Comparison of ENCODE assay signal across 17 mouse cellular contexts in genomic region chr14:24542901-24543300, GRCm38 (mm10). TPM values are rescaled to one million over a fixed set of nuclear protein-coding genes. Genes with fewer than 3 reads are reported as not detected.
DNase-seq lines count a peak whose midpoint lies in the region; ATAC-seq lines count a peak whose summit lies in the region.
"Had no signal": no experiment of that assay in that cellular context is flagged by ENCODE, and none has a peak within 500 bp of the region (broad histone marks: within the 10 kb centered on the region; RNA-seq: fewer than 3 reads in every experiment).

No protein-coding gene starts in this region.

- peak overlapping the region; percentile 9; the same call in 1 of the 2 replicates for H3K27ac ChIP-seq in forebrain, embryonic 15.5 days (replicated peaks)
- H3K27ac ChIP-seq: lung, embryonic 15.5 days had no signal

- ATAC-seq in forebrain, embryonic 15.5 days (replicated peaks), result 0 out of 2 replicates have a peak, but pooled peaks have one; percentile 41
- no peak for ATAC-seq in megakaryocyte, adult 5-6 weeks (ENCODE audit: poor library complexity, severe bottlenecking)

- no peaks in the 10 kb centered on the region for H3K27me3 ChIP-seq in forebrain, embryonic 15.5 days
- H3K27me3 ChIP-seq: lung, embryonic 15.5 days had no signal

- H3K9ac ChIP-seq in forebrain, embryonic 15.5 days (replicated peaks), result no peak overlapping the region
- H3K9ac ChIP-seq: lung, embryonic 15.5 days had no signal

- H3K36me3 ChIP-seq in forebrain, embryonic 15.5 days, result no peaks in the 10 kb centered on the region
- H3K36me3 ChIP-seq: G1E; lung, embryonic 15.5 days had no signal

- no peaks in the 10 kb centered on the region for H3K9me3 ChIP-seq in forebrain, embryonic 15.5 days

- WGBS in forebrain, embryonic 15.5 days, result 41% methylated on average over 4 of the region's 4 CpGs

- peak; percentile 48 to 55 for DNase-seq in layer of hippocampus, postnatal 10 days (ENCODE audit: low spot score in 2 of 2)
- DNase-seq in layer of hippocampus, adult 9-11 months, result no peak
- DNase-seq in cerebellum, adult 11 months, result peak; percentile 77
- DNase-seq in cerebellum, adult 9-10 months, result peak; percentile 89
- no peak for DNase-seq in kidney, postnatal 10 days
- DNase-seq: adrenal gland, adult 8-10 months; embryo, embryonic 11 days; heart, adult 11 months; kidney, adult 8-10 months; right cerebral cortex, postnatal 4 days; thymus, adult 2 months had no signal

- H3K4me3 ChIP-seq in forebrain, embryonic 15.5 days, result no peak overlapping the region
- H3K4me3 ChIP-seq: erythroblast, embryonic 14.5 days; lung, embryonic 15.5 days had no signal

- H3K4me2 ChIP-seq in forebrain, embryonic 15.5 days (replicated peaks), result no peak overlapping the region
- H3K4me2 ChIP-seq: liver, embryonic 11.5 days; lung, embryonic 15.5 days had no signal

- peaks cover 9% of the 10 kb centered on the region; the same call in 1 of the 2 replicates for H3K4me1 ChIP-seq in forebrain, embryonic 15.5 days
- H3K4me1 ChIP-seq: lung, embryonic 15.5 days had no signal

RNA-seq across cellular contexts. Expression of gene Rps24, which starts 56.0 kb away (rescaled TPM):
- 1,000 to 10,000 TPM in 1 of 2 experiments, 100 to 1,000 TPM in 1; 950 to 1,065 TPM for total RNA-seq in layer of hippocampus, postnatal 10 days (2021)
- polyA plus RNA-seq in forebrain, embryonic 15.5 days (2015; fragmentation: Nextera tagmentation; extraction: Ambion mirVana), result 563 and 611 TPM in 2 replicates
- 3,261 and 3,399 TPM in 2 replicates for total RNA-seq in megakaryocyte, adult 5-6 weeks (2015)
- total RNA-seq in megakaryocyte, adult 5-6 weeks (2017), result 3,458 and 3,471 TPM in 2 replicates

RNA-seq across cellular contexts. Expression of gene Polr3a, which starts 56.0 kb away (rescaled TPM):
- 10 to 100 TPM; 31.6 to 36.2 TPM for total RNA-seq in layer of hippocampus, postnatal 10 days (2021)
- 20.5 and 22.6 TPM in 2 replicates for polyA plus RNA-seq in forebrain, embryonic 15.5 days (2015; fragmentation: Nextera tagmentation; extraction: Ambion mirVana)
- 10.9 and 14.0 TPM in 2 replicates for total RNA-seq in megakaryocyte, adult 5-6 weeks (2015)
- 9.0 and 9.8 TPM in 2 replicates for total RNA-seq in megakaryocyte, adult 5-6 weeks (2017)

Comparison
In these comparisons a context has a peak if more than half of its experiments do, and no peak if none do; other contexts are left out.
1. DNase-seq: peak in layer of hippocampus, postnatal 10 days (2 of 2), cerebellum, adult 11 months (single experiment) and cerebellum, adult 9-10 months (single experiment); none in layer of hippocampus, adult 9-11 months (single experiment) and kidney, postnatal 10 days (single experiment).